Mouse (Mus musculus) CD4-positive, CD25-positive, alpha-beta regulatory T cell, adult 2 months (primary cell): ENCODE data around the gene Cldn11.
"Not testable (repeated sequence)": the region's sequence is repeated elsewhere in the genome, so short reads cannot be mapped to it uniquely, and the experiment has no call there.

ENCODE experiments used
- DNase-seq: peaks from one replicate; pipeline ENCODE4 v3.0.0-alpha.2; 2012; ENCODE audit warnings: low read depth, low spot score

The Cldn11 gene

DNA sequence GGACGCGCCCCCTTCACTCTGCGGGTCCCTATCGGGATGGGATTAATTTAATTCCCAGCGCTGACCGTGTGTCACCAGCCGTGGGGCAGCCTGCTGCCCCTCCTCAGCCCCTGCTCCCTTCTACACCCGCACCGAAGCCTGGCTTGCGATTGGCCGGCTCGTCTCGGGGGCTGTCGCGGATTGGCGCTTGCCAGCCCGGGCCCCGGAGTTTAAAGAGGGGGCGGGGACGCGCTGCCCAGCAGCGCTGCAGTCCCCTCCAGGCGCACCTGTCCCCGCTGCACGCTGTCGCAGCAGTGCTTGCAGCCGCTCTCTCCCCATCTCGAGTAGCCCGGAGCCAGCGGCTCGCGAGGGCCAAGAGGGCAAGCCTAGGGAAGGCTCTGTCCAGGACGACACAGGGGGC lies at the start of gene Cldn11:
Gene Cldn11, plus strand, starts transcription at position 215 of the 400 bp plus-strand sequence.
- DNase-seq = no peak

DNA sequence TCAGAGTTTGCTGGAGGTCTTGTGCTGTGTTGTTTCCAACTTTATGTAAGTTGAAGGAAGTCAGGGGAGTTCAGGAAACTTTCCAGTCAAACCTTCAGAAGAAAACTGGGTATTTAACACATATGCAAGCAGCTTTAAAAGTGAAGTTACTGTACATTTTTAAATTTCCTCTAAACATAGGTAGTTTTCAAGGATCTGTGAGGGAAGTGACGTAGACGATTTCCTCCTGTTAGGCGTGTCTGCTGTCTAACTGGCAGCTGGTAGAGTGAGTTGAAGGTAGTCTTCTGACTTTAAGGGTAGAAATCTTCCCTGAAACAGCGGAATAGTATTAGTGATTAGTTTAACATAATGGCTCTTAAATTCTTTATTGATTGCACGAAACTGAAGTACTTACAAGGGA lies 49.7 kb upstream of the Cldn11 start:
- DNase-seq = peak; percentile 69

DNA sequence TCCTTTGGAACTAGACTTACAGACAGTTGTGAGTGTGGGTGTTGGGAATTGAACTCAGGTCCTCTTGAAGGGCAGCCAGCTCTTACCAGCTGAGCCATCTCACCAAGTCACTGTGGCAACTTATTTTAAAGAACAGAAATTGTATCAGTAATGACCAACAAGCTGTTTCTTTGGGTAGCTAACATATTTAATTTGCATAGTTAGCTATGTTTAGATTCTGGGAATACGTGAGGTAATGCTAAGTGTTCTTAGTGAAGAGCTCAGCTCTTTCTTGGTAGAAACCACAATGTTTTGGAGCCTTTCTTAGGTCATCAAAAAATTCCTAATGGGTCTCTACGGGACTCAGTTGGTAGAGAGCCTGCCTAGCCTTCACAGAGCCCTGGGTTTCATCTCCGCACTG lies 48.9 kb upstream of the Cldn11 start:
- no peak for DNase-seq

DNA sequence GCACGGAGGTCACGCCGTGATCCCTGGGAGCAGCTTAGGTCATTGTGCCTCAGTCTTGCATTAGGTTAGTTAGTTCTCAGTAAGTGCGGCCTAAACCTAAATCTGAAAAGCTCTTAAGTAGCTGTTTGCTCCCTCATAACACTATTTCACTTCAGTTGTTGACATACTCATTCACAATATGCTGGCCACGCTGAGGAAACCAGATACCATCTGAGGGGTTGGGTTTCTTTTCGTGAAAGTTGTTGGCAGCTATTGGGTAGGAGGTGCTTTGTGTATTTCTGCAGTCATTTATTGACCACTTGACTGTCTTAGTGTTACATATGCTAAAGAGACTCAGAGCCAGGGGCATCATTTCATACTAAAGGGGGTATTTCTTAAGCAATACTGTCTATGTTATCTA lies 44.8 kb upstream of the Cldn11 start:
- peak; percentile 54 for DNase-seq

DNA sequence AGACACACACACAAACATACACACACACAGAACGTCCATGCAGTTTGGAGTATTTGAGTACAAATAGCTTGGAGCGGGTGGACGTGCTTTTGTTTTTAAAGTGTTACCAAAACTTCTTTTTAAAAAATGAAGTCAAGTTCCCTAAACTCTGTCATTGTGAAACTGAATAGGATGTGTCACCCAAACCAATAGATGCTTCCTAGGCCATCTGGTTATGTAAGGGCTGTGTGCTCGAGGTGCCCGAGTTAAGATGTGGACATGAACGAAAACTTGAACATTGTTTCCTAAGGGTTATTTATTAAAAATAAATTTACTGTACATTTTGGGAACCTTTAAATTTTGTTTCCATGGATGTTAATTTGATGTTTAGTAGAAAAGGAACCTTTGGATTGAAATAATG lies 43.1 kb upstream of the Cldn11 start:
- DNase-seq = no peak

DNA sequence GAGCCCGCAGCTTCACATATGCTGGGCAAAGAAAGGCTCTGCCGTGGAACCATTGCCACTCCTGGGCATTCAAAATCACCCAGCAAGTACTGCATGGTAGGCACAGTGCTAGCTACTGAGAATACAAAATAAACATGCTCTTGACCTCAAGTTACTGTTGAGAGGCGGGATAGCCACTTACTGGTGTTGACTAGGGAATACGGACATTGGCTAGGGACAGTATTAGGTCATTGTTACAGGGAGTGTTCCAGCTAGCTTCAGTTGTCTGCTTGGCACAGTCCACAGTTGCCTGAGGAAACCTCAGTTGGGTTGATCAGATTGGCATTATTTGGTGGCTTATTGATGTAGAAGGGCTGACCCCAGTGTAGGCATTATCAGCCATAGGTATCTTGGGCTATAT lies 42.0 kb upstream of the Cldn11 start:
- DNase-seq = no peak

DNA sequence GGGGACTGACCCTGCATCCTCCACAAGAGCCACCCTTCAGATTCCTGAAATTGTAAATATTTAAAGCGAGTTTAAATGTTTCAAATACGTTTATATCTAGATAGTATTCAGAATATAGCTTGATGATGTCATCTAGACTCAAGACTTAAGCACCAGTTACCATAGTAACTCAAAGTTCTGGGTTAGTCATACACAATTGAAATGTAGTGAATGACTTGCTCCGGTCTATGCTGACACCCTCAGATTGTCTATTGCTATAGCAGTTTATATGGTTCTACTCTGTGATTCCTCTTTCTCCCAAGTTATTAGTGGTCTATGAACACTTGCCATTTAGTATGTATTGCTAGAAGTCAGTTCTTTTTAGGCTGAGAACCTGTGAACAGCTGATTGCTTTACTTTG lies 40.6 kb upstream of the Cldn11 start:
- peak; percentile 79 for DNase-seq

DNA sequence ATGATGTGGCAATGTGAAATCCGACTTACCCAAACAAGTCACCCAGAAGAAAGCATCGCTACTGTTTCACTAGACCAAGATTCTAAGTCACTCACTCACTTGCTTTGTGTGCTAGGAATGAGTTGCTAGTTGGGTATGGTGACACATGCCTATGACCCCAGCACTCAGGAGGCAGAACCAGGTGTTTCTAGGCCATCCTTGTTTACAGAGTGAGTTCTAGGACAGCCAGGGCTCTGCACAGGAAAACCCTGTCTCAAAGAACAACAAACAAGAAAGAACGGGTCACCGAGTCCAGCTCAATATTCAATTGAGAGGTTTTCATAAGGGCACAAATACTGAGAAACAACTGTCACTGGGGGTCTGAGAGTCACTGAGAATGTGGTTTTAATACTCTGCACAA lies 26.6 kb upstream of the Cldn11 start:
- DNase-seq = no peak

DNA sequence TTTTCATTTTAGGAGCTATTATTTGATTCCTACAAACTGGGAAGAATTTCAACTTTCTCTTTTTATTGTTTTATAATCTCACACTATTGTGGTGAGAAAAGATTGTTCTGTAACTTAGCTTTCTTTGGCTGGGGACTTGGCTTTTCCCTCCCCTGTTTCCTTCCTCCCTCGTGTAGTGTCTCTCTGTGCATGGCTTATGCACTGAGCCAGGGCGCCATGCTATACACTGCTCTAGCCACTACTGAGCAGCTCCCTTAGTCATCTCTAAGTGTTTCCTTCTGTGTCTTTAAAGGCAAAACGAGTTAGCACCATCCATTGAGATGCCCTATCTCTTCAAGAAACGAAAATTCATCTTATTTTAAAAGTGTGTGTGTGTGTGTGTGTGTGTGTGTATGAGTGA lies 23.4 kb upstream of the Cldn11 start:
- DNase-seq = no peak

DNA sequence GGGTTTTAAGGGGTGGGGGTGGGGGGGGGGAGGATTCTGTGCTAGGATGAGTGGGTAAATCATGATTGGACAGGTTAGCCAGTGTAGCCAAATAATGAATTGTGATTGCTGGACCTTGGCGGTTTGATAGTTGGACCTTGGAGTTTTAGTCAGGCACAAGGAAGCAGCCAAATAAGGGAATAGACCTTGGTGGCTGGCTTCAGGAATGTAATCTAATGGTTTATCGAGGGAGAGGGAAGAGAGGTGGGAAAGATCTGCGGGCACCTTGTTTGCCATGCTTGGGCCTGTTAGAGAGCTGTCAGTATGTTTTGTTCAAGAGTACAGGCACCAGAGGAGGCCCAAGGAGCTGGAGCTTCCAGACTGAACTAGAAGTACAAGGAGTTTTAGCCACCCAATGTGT lies 22.9 kb upstream of the Cldn11 start:
- DNase-seq = no peak

DNA sequence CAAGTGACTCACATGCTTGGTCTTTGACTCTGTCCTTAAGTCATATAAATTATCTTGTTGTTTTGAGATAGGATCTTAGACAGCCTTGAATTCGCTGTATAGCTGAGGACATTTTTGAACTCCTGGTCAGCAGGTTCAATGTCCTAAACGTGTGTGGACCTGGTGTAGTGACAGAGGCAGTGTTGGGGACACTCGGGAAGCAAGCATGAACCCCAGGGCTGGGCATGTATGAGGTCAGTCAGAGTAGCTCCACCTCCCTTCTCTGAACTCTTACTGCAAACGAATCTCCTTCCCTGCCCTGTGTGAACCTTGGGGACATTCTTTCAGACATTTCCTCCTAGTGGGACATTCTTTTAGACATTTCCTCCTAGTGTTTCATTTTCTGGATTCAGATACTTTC lies 20.0 kb upstream of the Cldn11 start:
- DNase-seq = no peak

DNA sequence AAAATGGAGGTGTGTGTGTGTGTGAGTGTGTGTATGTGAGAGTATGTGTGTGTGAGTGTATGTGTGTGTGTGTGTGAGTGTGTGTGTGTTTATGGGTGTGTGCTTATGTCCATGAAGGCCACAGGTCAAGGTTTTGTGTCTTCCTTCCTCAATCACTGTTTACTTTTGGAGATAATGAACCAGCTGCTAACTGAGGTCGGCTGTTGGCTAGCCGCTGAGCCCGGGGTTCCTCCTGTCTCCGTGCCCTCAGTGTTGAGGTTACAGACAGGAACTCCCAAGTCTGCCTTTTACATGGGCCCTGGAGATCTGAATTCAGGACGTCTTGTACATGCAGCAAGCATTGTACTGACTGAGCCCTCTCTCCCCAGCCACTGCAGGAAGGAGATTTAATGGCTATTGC lies 16.1 kb upstream of the Cldn11 start:
- DNase-seq = no peak

DNA sequence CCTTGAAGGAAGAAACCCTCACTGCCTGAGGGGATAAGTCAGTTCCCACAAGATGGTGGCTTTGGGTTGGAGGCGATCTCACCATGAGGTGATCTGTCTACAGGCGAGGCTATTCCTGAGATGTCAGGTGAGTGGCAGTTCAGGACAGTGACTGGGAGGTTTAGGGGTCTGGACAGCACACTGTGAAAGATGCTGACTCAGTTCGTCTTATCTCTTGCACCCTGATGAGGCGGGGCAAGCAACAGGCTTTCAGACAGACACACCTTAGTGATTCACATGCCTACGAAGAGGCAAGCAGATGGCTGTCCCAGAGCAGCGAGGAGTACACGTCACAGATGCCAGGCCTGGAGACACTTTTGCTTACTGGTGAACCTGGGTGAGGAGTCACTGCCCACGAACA lies 15.5 kb upstream of the Cldn11 start:
- no peak for DNase-seq

DNA sequence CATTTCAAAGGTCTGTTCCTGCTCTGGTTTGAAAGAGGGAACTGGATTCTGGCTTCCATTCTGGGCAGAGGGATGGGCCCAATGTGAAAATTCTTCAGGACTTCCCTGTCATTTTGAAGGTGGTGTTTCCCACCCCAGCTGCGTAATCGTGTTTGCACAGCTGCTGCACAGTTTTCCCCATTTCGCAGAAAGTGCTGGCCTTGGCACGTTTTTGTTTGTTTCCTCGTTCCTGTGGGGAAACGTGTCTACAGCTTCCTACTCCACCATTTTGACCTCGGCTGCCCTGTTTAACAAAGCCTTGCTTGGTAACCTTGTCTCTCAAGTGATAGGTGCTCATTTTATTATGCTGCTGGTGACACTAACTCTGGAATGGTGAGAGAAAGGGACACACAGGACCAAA lies 15.0 kb upstream of the Cldn11 start:
- DNase-seq = no peak

DNA sequence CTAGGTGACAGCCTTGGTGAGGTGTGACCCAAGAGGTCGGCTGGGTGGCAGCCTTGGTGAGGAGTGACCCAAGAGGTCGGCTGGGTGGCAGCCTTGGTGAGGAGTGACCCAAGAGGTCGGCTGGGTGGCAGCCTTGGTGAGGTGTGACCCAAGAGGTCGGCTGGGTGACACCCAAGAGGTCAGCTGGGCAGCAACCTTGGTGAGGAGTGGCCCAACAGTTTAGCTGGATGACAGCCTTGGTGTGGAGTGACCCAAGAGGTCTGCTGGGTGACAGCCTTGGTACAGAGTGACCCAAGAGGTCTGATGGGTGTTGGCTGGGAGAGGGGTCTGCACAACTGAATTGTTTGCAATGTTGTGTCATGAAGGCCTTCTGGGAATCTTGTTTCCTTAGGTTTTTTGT lies 13.1 kb upstream of the Cldn11 start:
- DNase-seq = not testable (repeated sequence)

DNA sequence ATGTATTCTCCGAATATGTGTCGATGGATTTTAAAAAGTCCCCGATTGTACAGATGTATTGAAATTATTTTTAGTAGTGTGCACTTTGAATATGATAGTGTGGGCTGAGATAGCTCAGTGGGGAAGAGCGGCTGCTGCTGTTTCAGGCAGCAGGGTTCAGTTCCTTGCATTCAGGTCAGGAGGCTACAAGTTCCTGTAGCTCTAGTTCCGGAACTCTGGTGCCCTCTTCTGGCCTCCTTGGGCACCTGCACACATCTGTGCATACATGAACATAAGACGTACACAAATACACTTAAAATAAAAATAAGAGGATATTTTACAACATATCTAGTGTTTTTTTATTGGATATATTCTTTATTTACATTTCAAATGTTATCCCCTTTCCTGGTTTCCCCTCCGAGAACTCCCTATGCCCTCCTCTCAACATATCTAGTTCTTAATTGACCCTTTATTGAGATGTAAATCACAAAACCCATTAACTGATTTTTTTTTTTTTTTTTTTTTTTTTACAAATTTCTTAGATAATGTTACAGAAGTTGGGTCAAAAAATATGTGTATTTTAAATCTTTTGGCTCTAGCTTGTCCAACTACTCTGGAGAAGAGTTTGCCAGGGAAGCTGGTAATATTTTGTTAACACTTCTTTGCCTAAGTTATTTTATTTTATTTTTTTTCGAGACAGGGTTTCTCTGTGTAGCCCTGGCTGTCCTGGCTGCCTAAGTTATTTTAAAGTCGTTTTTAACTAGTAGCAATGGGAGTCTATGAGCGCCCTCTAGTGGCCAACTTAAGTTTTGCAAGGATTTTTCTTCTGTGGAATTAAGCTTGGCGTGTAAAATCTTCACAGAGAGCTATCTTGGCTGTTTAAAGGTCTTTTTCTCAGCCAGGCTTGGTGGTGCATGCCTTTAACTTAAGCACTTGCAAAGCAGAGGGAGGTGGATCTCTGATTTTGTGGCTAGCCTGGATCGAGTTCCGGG lies 11.0 kb upstream of the Cldn11 start:
- DNase-seq = peak; percentile 86

DNA sequence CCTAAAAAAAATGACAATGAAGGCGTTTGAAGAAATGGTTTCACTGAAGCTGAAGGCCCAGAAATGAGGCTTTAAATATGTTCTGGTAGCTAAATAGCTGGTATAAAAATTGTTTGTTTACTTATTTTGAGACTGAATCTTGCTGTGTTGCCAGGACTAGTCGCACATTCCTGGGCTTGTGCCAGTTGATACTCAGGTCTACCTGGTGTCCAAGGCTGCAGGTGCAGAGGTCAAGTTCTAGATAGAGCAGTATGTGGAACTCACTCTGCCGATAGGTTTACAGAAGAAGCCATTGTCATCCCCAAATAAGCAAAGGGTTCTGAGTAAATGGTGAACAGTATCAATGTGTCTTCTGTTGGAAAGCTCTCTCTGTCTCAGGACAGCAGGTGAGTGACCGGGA lies 8.1 kb upstream of the Cldn11 start:
- no peak for DNase-seq

DNA sequence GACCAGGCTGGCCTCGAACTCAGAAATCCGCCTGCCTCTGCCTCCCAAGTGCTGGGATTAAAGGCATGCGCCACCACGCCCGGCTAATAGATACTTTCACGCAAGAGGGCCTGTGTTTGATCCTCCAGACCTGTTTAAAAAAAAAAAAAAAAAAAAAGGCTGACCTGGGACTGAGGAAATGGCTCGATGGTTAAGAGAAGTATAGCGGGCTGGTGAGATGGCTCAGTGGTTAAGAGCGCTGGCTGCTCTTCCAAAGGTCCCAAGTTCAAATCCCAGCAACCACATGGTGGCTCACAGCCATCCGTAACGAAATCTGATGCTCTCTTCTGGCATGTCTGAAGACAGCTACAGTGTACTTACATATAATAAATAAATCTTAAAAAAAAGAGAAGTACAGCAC lies 4.5 kb upstream of the Cldn11 start:
- not testable (repeated sequence) for DNase-seq

DNA sequence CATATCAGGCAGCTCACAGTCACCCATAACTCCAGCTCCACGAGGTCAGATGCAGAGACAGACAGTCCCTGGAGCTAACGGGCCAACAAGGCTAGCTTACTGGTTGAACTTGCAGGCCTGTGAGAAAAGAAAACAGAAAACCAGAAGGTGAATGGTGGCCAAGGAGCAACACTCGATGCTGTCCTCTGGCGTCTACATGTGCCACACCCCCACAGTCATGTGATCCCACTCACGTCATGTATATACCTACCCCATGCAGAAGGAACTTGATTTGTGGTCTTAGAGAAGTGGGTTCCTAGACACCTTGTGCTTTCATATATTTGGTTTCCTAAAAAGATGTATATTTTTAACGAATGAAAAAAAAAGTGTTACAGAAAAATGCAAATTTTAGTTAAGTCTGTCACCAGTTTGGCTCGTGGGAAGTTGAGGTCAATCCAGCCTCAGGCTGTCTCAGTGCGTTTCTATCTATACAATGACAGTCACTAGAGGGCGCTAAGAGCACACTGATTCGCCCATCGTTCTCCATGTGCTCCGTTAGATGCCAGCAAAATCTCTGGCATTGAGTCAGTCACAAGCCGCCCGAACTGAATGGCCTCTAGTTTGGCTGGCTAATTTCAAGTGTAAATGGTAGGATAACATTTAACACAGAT lies 4.0 kb upstream of the Cldn11 start:
- peak; percentile 86 for DNase-seq

DNA sequence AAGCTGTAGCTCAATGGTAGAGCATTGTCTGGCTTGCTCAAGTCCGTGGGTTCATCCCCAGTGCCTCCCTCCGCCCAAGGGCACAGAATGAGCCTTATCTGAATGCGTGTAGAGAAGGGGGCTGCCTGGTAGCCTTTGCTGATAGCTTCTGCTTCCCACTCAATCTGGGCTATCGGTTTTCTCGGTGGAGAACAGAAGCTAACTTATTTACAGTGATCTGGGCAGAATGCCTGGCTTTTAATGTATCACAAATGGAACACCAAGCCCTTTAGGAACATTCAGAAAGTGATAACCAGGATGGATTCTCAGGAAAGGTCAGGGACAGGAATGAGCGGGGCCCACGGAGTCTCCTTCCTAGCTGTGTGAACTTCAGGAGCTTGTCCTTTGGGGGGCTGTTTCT lies 1.1 kb upstream of the Cldn11 start:
- no peak for DNase-seq

DNA sequence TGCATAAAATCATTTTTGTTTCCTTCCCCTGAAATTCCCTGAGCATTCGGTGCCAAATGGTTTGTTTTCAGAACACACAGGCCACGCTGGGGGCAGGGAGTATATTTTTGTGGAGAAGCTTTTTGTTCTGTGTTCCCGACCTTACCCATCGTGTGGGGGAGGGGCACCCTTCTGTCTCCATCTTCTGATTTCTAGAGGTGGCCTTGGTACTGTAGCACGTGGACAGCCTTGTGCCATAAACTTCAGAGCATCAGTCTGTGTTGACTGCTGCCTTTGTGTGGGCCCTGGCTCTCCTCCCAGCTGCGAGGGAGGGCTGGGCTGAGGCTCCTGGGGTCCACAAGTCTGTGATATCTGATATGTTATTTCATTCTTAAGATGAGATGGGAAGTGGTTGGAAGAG lies 2.4 kb downstream of the Cldn11 start:
- no peak for DNase-seq

DNA sequence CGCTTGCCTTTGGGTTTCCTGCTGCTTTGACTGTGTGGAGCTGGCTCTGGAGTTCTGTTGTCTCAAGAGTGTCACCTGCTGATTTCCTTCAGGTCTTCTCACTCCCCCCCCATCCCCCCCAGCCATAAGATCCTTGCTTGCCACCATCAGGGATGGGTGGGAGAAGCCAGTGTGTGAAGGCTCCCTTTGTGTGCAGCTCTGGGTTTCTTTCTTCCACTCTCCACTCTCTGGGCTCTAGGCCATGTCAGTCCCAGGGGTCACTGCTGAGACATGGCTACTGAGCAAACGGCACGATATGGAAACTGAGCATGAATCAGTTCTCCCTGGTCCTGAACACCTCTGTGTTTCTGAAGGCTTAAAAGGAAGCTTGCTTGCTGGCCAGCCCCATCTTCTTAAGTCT lies 6.4 kb downstream of the Cldn11 start:
- DNase-seq = no peak

DNA sequence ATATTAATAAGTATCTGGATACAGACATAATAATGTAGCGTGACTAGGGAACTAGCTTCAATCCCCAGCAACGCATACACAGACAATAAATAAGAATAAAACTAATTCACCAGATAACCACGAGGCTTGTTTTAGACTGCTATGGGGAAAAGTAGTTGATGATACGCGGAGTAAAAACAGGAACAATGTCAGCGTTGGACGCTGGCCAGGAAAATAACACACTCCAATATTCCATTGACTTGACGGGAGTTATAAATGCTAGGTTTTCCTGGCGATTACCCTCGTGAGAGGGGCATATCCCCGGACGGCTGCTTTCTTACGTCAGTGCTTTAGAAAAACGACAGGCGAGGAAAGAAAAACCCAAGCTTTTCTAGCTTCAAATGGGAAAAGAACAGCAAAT lies 8.1 kb downstream of the Cldn11 start:
- no peak for DNase-seq
